Mouse (Mus musculus): Measurements from ENCODE around the gene Nsg2.

Nsg2 gene

GRCm38 (mm10) chr11:32101059-32101632, 100.9 kb downstream of the Nsg2 start:
- Histone ChIP-seq H3K9me3 (ENCODE audit: low read length) (no peaks in the 10 kb centered on the region), H3K27me3 (ENCODE audit: insufficient read depth, low read length) (peaks cover 25% of the 10 kb centered on the region), H3K4me1 (replicated peaks; ENCODE audit: low read depth, low read length) (peaks cover 38% of the 10 kb centered on the region), H3K36me3 (ENCODE audit: insufficient read depth, low read length) (no peaks in the 10 kb centered on the region), H3K4me3 (replicated peaks; ENCODE audit: low read length) (no peak overlapping the region)
- TF ChIP-seq POU5F1 (IDR thresholded peaks at IDR 0.05; ENCODE audit: borderline replicate concordance, low read length) (no peak), CTCF (conservative IDR thresholded peaks at IDR 0.05; ENCODE audit: low read length) (no peak), NANOG (IDR thresholded peaks at IDR 0.05; ENCODE audit: borderline replicate concordance, low read length) (no peak)

- Histone ChIP-seq H3K27me3 (ENCODE audit: insufficient read depth, low read length) (peaks cover 28% of the 10 kb centered on the region), H3K4me1 (replicated peaks; ENCODE audit: low read depth, low read length) (peaks cover 42% of the 10 kb centered on the region), H3K36me3 (ENCODE audit: insufficient read depth, low read length) (no peaks in the 10 kb centered on the region), H3K4me3 (replicated peaks; ENCODE audit: low read length) (peak overlapping the region; percentile 30; the same call in 1 of the 2 replicates), H3K9me3 (ENCODE audit: low read length) (no peaks in the 10 kb centered on the region)
- TF ChIP-seq CTCF (conservative IDR thresholded peaks at IDR 0.05; ENCODE audit: low read length) (no peak), POU5F1 (IDR thresholded peaks at IDR 0.05; ENCODE audit: borderline replicate concordance, low read length) (no peak), NANOG (IDR thresholded peaks at IDR 0.05; ENCODE audit: borderline replicate concordance, low read length) (no peak)
These were observed 102.7 kb downstream of the Nsg2 start for GRCm38 (mm10) chr11:32102976-32103375.

- H3K4me3 ChIP-seq (replicated peaks; ENCODE audit: low read length) = no peak overlapping the region
- TF ChIP-seq POU5F1 (IDR thresholded peaks at IDR 0.05; ENCODE audit: borderline replicate concordance, low read length) = no peak
- TF ChIP-seq CTCF (conservative IDR thresholded peaks at IDR 0.05; ENCODE audit: low read length) = peak; percentile 29
- H3K36me3 ChIP-seq (ENCODE audit: insufficient read depth, low read length) = no peaks in the 10 kb centered on the region
- H3K27me3 ChIP-seq (ENCODE audit: insufficient read depth, low read length) = peaks cover 33% of the 10 kb centered on the region
- H3K9me3 ChIP-seq (ENCODE audit: low read length) = no peaks in the 10 kb centered on the region
- H3K4me1 ChIP-seq (replicated peaks; ENCODE audit: low read depth, low read length) = peaks cover 42% of the 10 kb centered on the region
These were observed 104.3 kb downstream of the Nsg2 start for GRCm38 (mm10) chr11:32104406-32105116.

- peaks cover 38% of the 10 kb centered on the region for H3K4me1 ChIP-seq (replicated peaks; ENCODE audit: low read depth, low read length)
- TF ChIP-seq POU5F1 (IDR thresholded peaks at IDR 0.05; ENCODE audit: borderline replicate concordance, low read length) (no peak), NANOG (IDR thresholded peaks at IDR 0.05; ENCODE audit: borderline replicate concordance, low read length) (no peak), CTCF (conservative IDR thresholded peaks at IDR 0.05; ENCODE audit: low read length) (no peak)
- H3K9me3 ChIP-seq (ENCODE audit: low read length) = no peaks in the 10 kb centered on the region
- peaks cover 26% of the 10 kb centered on the region for H3K27me3 ChIP-seq (ENCODE audit: insufficient read depth, low read length)
- no peak overlapping the region for H3K4me3 ChIP-seq (replicated peaks; ENCODE audit: low read length)
- no peaks in the 10 kb centered on the region for H3K36me3 ChIP-seq (ENCODE audit: insufficient read depth, low read length)
These were observed 105.7 kb downstream of the Nsg2 start for GRCm38 (mm10) chr11:32105750-32106646.

GRCm38 (mm10) chr11:32106647-32106985, 106.4 kb downstream of the Nsg2 start:
- no peak for TF ChIP-seq NANOG (IDR thresholded peaks at IDR 0.05; ENCODE audit: borderline replicate concordance, low read length)
- no peak for TF ChIP-seq CTCF (conservative IDR thresholded peaks at IDR 0.05; ENCODE audit: low read length)
- TF ChIP-seq POU5F1 (IDR thresholded peaks at IDR 0.05; ENCODE audit: borderline replicate concordance, low read length) = no peak
- H3K4me1 ChIP-seq (replicated peaks; ENCODE audit: low read depth, low read length) = peaks cover 38% of the 10 kb centered on the region
- peaks cover 21% of the 10 kb centered on the region for H3K27me3 ChIP-seq (ENCODE audit: insufficient read depth, low read length)
- H3K9me3 ChIP-seq (ENCODE audit: low read length) = no peaks in the 10 kb centered on the region
- H3K4me3 ChIP-seq (replicated peaks; ENCODE audit: low read length) = no peak overlapping the region
- H3K36me3 ChIP-seq (ENCODE audit: insufficient read depth, low read length) = no peaks in the 10 kb centered on the region

- H3K27me3 ChIP-seq (ENCODE audit: insufficient read depth, low read length) = peaks cover 8% of the 10 kb centered on the region; the same call in 1 of the 2 replicates
- H3K4me1 ChIP-seq (replicated peaks; ENCODE audit: low read depth, low read length) = peaks cover 38% of the 10 kb centered on the region
- H3K9me3 ChIP-seq (ENCODE audit: low read length) = no peaks in the 10 kb centered on the region
- no peaks in the 10 kb centered on the region for H3K36me3 ChIP-seq (ENCODE audit: insufficient read depth, low read length)
- no peak overlapping the region for H3K4me3 ChIP-seq (replicated peaks; ENCODE audit: low read length)
- TF ChIP-seq POU5F1 (IDR thresholded peaks at IDR 0.05; ENCODE audit: borderline replicate concordance, low read length) (no peak), CTCF (conservative IDR thresholded peaks at IDR 0.05; ENCODE audit: low read length) (no peak), NANOG (IDR thresholded peaks at IDR 0.05; ENCODE audit: borderline replicate concordance, low read length) (no peak)
These were observed 108.2 kb downstream of the Nsg2 start for GRCm38 (mm10) chr11:32108441-32108840.

Measured in E14TG2a.4 (cell line).